Mouse (Mus musculus): ENCODE data around the gene Vmn2r65. TPM values are rescaled to one million over a fixed set of nuclear protein-coding genes. Genes with fewer than 3 reads are reported as not detected.

Gene Vmn2r65
- not detected in 2 replicates for polyA plus RNA-seq (2014; fragmentation: Nextera tagmentation; extraction: Ambion mirVana)

- ATAC-seq (ENCODE audit: insufficient number of reproducible peaks, low FRiP score, low TSS enrichment, low read depth) = no peak
- 68% methylated on average over 1 of the region's 1 CpGs for WGBS
These were observed at the start of gene Vmn2r65 for GRCm38 (mm10) chr7:84964015-84964414. Gene Vmn2r65 (minus strand): TSS chr7:84964115.

GRCm38 (mm10) chr7:85012168-85012567 is 48.3 kb upstream of the Vmn2r65 start, which contains the start of gene Vmn2r66:
Gene Vmn2r66 (minus strand): TSS chr7:85012268.
- Histone ChIP-seq H3K4me3 (ENCODE audit: low read depth, low read length) (no peak within 1 kb of the TSS), H3K27me3 (ENCODE audit: control insufficient read depth, insufficient read depth, low read length) (no peaks in the 10 kb centered on the region), H3K9me3 (ENCODE audit: control insufficient read depth, low read length) (no peaks in the 10 kb centered on the region; the same call in 1 of the 2 replicates), H3K27ac (replicated peaks; ENCODE audit: low read depth, low read length) (no peak within 1 kb of the TSS), H3K4me2 (ENCODE audit: low read depth, severe bottlenecking) (no peak within 1 kb of the TSS), H3K9ac (ENCODE audit: low read length) (no peak within 1 kb of the TSS), H3K36me3 (ENCODE audit: control insufficient read depth, insufficient read depth, low read length) (no peaks in the 10 kb centered on the region), H3K4me1 (ENCODE audit: control insufficient read depth, insufficient read depth, low read length) (no peaks in the 10 kb centered on the region)
- DNase-seq (ENCODE audit: low spot score) (no peak), ATAC-seq (ENCODE audit: insufficient number of reproducible peaks, low FRiP score, low TSS enrichment, low read depth) (no peak)
- WGBS = 76% methylated on average over 1 of the region's 1 CpGs

More at GRCm38 (mm10) chr7:84964015-84964414, at the start of gene Vmn2r65:
- Histone ChIP-seq H3K9ac (ENCODE audit: low read length) (no peak within 1 kb of the TSS), H3K36me3 (ENCODE audit: control insufficient read depth, insufficient read depth, low read length) (no peaks in the 10 kb centered on the region), H3K27me3 (ENCODE audit: control insufficient read depth, insufficient read depth, low read length) (no peaks in the 10 kb centered on the region), H3K27ac (replicated peaks; ENCODE audit: low read depth, low read length) (no peak within 1 kb of the TSS), H3K9me3 (ENCODE audit: control insufficient read depth, low read length) (no peaks in the 10 kb centered on the region), H3K4me3 (ENCODE audit: low read depth, low read length) (no peak within 1 kb of the TSS), H3K4me1 (ENCODE audit: control insufficient read depth, insufficient read depth, low read length) (no peaks in the 10 kb centered on the region), H3K4me2 (ENCODE audit: low read depth, severe bottlenecking) (no peak within 1 kb of the TSS)
- DNase-seq (ENCODE audit: low spot score) = no peak

DNA sequence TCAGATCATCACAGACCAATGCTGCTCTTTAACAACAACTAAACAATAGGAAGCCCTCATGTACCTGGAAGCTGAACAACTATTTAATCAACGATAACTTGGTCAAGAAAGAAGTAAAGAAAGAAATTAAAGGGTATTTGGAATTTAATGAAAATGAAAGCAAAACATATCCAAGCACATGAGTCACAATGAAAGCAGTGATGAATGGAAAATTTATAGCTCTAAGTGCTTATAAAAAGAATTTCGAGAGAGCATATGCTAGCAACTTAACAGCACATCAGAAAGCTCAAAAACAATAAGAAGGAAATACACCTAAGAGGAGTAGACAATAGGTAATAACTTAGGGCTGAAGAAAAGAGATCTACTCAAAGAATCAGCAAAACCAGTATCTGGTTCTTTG is 32.8 kb upstream of the Vmn2r65 start:
- DNase-seq (ENCODE audit: low spot score) (no peak), ATAC-seq (ENCODE audit: insufficient number of reproducible peaks, low FRiP score, low TSS enrichment, low read depth) (no peak)
- WGBS = 85% methylated on average over 2 of the region's 2 CpGs
- Histone ChIP-seq H3K4me1 (ENCODE audit: control insufficient read depth, insufficient read depth, low read length) (no peaks in the 10 kb centered on the region), H3K36me3 (ENCODE audit: control insufficient read depth, insufficient read depth, low read length) (no peaks in the 10 kb centered on the region), H3K27me3 (ENCODE audit: control insufficient read depth, insufficient read depth, low read length) (no peaks in the 10 kb centered on the region), H3K27ac (replicated peaks; ENCODE audit: low read depth, low read length) (no peak overlapping the region), H3K4me3 (ENCODE audit: low read depth, low read length) (no peak overlapping the region), H3K4me2 (ENCODE audit: low read depth, severe bottlenecking) (no peak overlapping the region), H3K9ac (ENCODE audit: low read length) (no peak overlapping the region), H3K9me3 (ENCODE audit: control insufficient read depth, low read length) (no peaks in the 10 kb centered on the region; the same call in 1 of the 2 replicates)

Other genes with a start within 250 kb of the Vmn2r65 start
- not detected in 2 replicates for gene Olfr291, start 110.6 kb downstream of the Vmn2r65 start, polyA plus RNA-seq (2014; fragmentation: Nextera tagmentation; extraction: Ambion mirVana)
- gene Vmn2r66, start 48.2 kb upstream of the Vmn2r65 start, polyA plus RNA-seq (2014; fragmentation: Nextera tagmentation; extraction: Ambion mirVana) = not detected in 2 replicates
- gene Vmn2r67, start 191.9 kb upstream of the Vmn2r65 start, polyA plus RNA-seq (2014; fragmentation: Nextera tagmentation; extraction: Ambion mirVana) = not detected in 2 replicates